Mouse (Mus musculus): ENCODE measurements at regions not wholly inside any gene's neighbourhood (a gene's known extent, or its start where the extent isn't known, plus 50 kb on each side); places are given as distances from the start of the nearest gene placed in this dataset.

GRCm38 (mm10) chr9:15420677-15421076 is 63.1 kb upstream of the Cep295 start:
- no peak for DNase-seq (ENCODE audit: low spot score in 2 of 2)

GRCm38 (mm10) chr9:15421864-15422263 is 64.3 kb upstream of the Cep295 start:
- DNase-seq (ENCODE audit: low spot score in 2 of 2), result peak in 1 of 2 experiments; percentile 6

GRCm38 (mm10) chr9:15434279-15434678 is 59.0 kb upstream of the Smco4 start:
- DNase-seq (ENCODE audit: low spot score in 2 of 2), result peak in 1 of 2 experiments; percentile 37

GRCm38 (mm10) chr9:15439319-15439980 is 53.8 kb upstream of the Smco4 start:
- no peak for DNase-seq (ENCODE audit: low spot score in 2 of 2)

- no peak for DNase-seq (ENCODE audit: low spot score in 2 of 2)
These were observed 51.1 kb upstream of the Smco4 start for GRCm38 (mm10) chr9:15442131-15442530.
